Comparison of ENCODE assay signal across 8 mouse cellular contexts in genomic region chr12:54879630-54880029, GRCm38 (mm10). TPM values are rescaled to one million over a fixed set of nuclear protein-coding genes. Genes with fewer than 3 reads are reported as not detected.
DNase-seq lines count a peak whose midpoint lies in the region; ATAC-seq and TF ChIP-seq lines count a peak whose summit lies in the region.

No protein-coding gene starts in this region.

- no peak overlapping the region for H3K4me3 ChIP-seq in embryonic facial prominence, embryonic 11.5 days (ENCODE audit: low read depth, low read length)
- no peak overlapping the region for H3K4me3 ChIP-seq in lung, adult 2 months (replicated peaks; ENCODE audit: extremely low read depth, low read depth, low read length)
- no peak overlapping the region for H3K4me3 ChIP-seq in small intestine, adult 2 months (ENCODE audit: low read depth, low read length)

- no peaks in the 10 kb centered on the region for H3K36me3 ChIP-seq in embryonic facial prominence, embryonic 11.5 days (replicated peaks; ENCODE audit: control insufficient read depth, insufficient read depth, low read depth, low read length)
- no peaks in the 10 kb centered on the region for H3K36me3 ChIP-seq in small intestine, adult 2 months (ENCODE audit: control insufficient read depth, insufficient read depth, low read length)

- H3K9ac ChIP-seq in embryonic facial prominence, embryonic 11.5 days (replicated peaks; ENCODE audit: low read length), result no peak overlapping the region

- peak; percentile 65 for TF ChIP-seq CTCF in lung, adult 2 months (IDR thresholded peaks at IDR 0.05; ENCODE audit: insufficient read depth, low read length)
- TF ChIP-seq CTCF in small intestine, adult 2 months (IDR thresholded peaks at IDR 0.05; ENCODE audit: extremely low read depth, insufficient read length, insufficient replicate concordance, low read depth, low read length), result peak; percentile 30; the same call in 1 of the 2 replicates

- no peak overlapping the region for H3K4me2 ChIP-seq in embryonic facial prominence, embryonic 11.5 days (ENCODE audit: low read depth, low read length)

- 17% methylated on average over 6 of the region's 6 CpGs for WGBS in embryonic facial prominence, embryonic 11.5 days
- WGBS in lung, adult 2 months, result 1% methylated on average over 6 of the region's 6 CpGs
- 4% methylated on average over 6 of the region's 6 CpGs for WGBS in small intestine, adult 2 months

- no peaks in the 10 kb centered on the region for H3K27me3 ChIP-seq in embryonic facial prominence, embryonic 11.5 days (ENCODE audit: control insufficient read depth, insufficient read depth, low read length)
- no peaks in the 10 kb centered on the region for H3K27me3 ChIP-seq in small intestine, adult 2 months (ENCODE audit: control insufficient read depth, insufficient read depth, low read length)

- no peak; the same call in 1 of the 2 replicates for ATAC-seq in cerebellum, adult (ENCODE audit: insufficient number of reproducible peaks, low FRiP score, low TSS enrichment)
- no peak for ATAC-seq in embryonic facial prominence, embryonic 11.5 days (replicated peaks; ENCODE audit: insufficient number of reproducible peaks, low FRiP score, low TSS enrichment, low read depth)

- no peaks in the 10 kb centered on the region for H3K4me1 ChIP-seq in embryonic facial prominence, embryonic 11.5 days (ENCODE audit: control insufficient read depth, insufficient read depth, low read length)
- H3K4me1 ChIP-seq in lung, adult 2 months (ENCODE audit: control insufficient read depth, insufficient read depth, low read length), result no peaks in the 10 kb centered on the region
- H3K4me1 ChIP-seq in small intestine, adult 2 months (ENCODE audit: control insufficient read depth, insufficient read depth, insufficient read length, low read length), result no peaks in the 10 kb centered on the region

- no peak for TF ChIP-seq POLR2A in lung, adult 2 months (IDR thresholded peaks at IDR 0.05; ENCODE audit: borderline replicate concordance, extremely low read depth, low read depth, low read length)
- TF ChIP-seq POLR2A in small intestine, adult 2 months (IDR thresholded peaks at IDR 0.05; ENCODE audit: low read depth, low read length), result no peak

- no peaks in the 10 kb centered on the region for H3K9me3 ChIP-seq in embryonic facial prominence, embryonic 11.5 days (replicated peaks; ENCODE audit: control insufficient read depth, low read length)

- DNase-seq in cerebellum, adult 11 months, result peak; percentile 50
- DNase-seq in 3T3-L1 (ENCODE audit: low read depth, low spot score), result peak; percentile 85
- peak; percentile 69 for DNase-seq in adrenal gland, postnatal 10 days
- DNase-seq in embryonic facial prominence, embryonic 11.5 days (ENCODE audit: low spot score), result peak; percentile 80
- peak; percentile 43 to 72 for DNase-seq in kidney, adult 8-10 months
- DNase-seq in lung, adult 2 months, result peak; percentile 60

- no peak overlapping the region for H3K27ac ChIP-seq in embryonic facial prominence, embryonic 11.5 days (replicated peaks; ENCODE audit: low read depth, low read length)
- no peak overlapping the region for H3K27ac ChIP-seq in small intestine, adult 2 months (ENCODE audit: insufficient read depth, low read depth, low read length)

RNA-seq across cellular contexts. Expression of gene Cfl2, which starts 17.0 kb away (rescaled TPM):
- 100 to 1,000 TPM; 142 to 201 TPM for total RNA-seq in adrenal gland, postnatal 10 days (2021)
- polyA plus RNA-seq in embryonic facial prominence, embryonic 11.5 days (2014; fragmentation: Nextera tagmentation; extraction: Ambion mirVana), result 211 and 222 TPM in 2 replicates
- 12.5 and 27.8 TPM in 2 replicates for polyA plus RNA-seq in lung, adult 2 months (2012; rRNA removed)
- polyA plus RNA-seq in small intestine, adult 2 months (2012; rRNA removed), result 0.75 and 0.85 TPM in 2 replicates
